Mouse (Mus musculus): ENCODE measurements around the gene Spata18.

- no peak for TF ChIP-seq POLR2A (IDR thresholded peaks at IDR 0.05; ENCODE audit: borderline replicate concordance, extremely low read depth, low read depth, low read length)
- no peak for TF ChIP-seq CTCF (IDR thresholded peaks at IDR 0.05; ENCODE audit: insufficient read depth, low read length)
These were observed 46.5 kb downstream of the Spata18 start for GRCm38 (mm10) chr5:73697700-73698099.
